Mouse (Mus musculus) hindbrain, embryonic 14.5 days (tissue): ENCODE results near the gene Eif4a3. TPM values are rescaled to one million over a fixed set of nuclear protein-coding genes. Genes with fewer than 3 reads are reported as not detected.
"Not testable (repeated sequence)": the region's sequence is repeated elsewhere in the genome, so short reads cannot be mapped to it uniquely, and the experiment has no call there.

Experiments
- ATAC-seq: fragments of 200-750 bp; cut with Nextera tagmentation; 2 replicates; pipeline ENCODE4 v1.8.0; 2017; ENCODE audit warnings: moderate number of reproducible peaks, mild to moderate bottlenecking, moderate TSS enrichment, moderate library complexity; ENCODE audit not compliant: low FRiP score
- DNase-seq: peaks from one replicate; pipeline ENCODE4 v3.0.0-alpha.2; 2015; ENCODE audit warnings: low spot score
- H3K27ac ChIP-seq: fragments of 300-500 bp; sonication (generic); 2 replicates; pipeline ENCODE4 v1.5.1; 2014; ENCODE audit warnings: mild to moderate bottlenecking, moderate library complexity
- H3K27me3 ChIP-seq: fragments of 300-500 bp; sonication (generic); 2 replicates; pipeline ENCODE4 v1.6.1; 2014; ENCODE audit warnings: mild to moderate bottlenecking, low read length, mixed read lengths; ENCODE audit not compliant: control insufficient read depth, insufficient read depth
- H3K36me3 ChIP-seq: fragments of 300-500 bp; sonication (generic); replicated peaks from 2 replicates; pipeline ENCODE4 v1.6.1; 2014; ENCODE audit not compliant: control insufficient read depth, insufficient read depth
- H3K4me1 ChIP-seq: fragments of 300-500 bp; sonication (generic); replicated peaks from 2 replicates; pipeline ENCODE4 v1.6.1; 2014; ENCODE audit warnings: antibody characterized with exemption, low read length, mixed read lengths; ENCODE audit not compliant: control insufficient read depth, insufficient read depth
- H3K4me2 ChIP-seq: fragments of 300-500 bp; sonication (generic); replicated peaks from 2 replicates; pipeline ENCODE4 v1.6.1; 2014; ENCODE audit warnings: mild to moderate bottlenecking, moderate library complexity
- H3K4me3 ChIP-seq: fragments of 300-500 bp; sonication (generic); replicated peaks from 2 replicates; pipeline ENCODE4 v1.5.1; 2014; ENCODE audit warnings: mild to moderate bottlenecking, low read length
- H3K9ac ChIP-seq: fragments of 300-500 bp; sonication (generic); 2 replicates; pipeline ENCODE4 v1.6.1; 2014
- H3K9me3 ChIP-seq: fragments of 300-500 bp; sonication (generic); 2 replicates; pipeline ENCODE4 v1.6.1; 2016; ENCODE audit warnings: low read length; ENCODE audit not compliant: control insufficient read depth
- WGBS: fragments of 180-500 bp; shearing (Covaris S2); extraction: QIAGEN DNeasy Blood & Tissue Kit; methylation state at CpG from one replicate; pipeline ENCODE4 v1.1.7; 2014; 5-methylcytosine and 5-hydroxymethylcytosine counted together
- polyA plus RNA-seq: library from polyadenylated mRNA; unstranded; fragments of >200 nt; fragmentation: Nextera tagmentation; extraction: Ambion mirVana; gene quantifications from 2 replicates; pipeline ENCODE4 v1.2.1, GENCODE M21; 2014

Eif4a3 gene
- polyA plus RNA-seq, 1 experiment from 2014 or later, result 243 TPM

- no peak for DNase-seq
- H3K4me2 ChIP-seq, result peak overlapping the region; percentile 74; the same call in 1 of the 2 replicates
- H3K4me1 ChIP-seq, result peaks cover 10% of the 10 kb centered on the region
- 39% methylated on average over 2 of the region's 2 CpGs for WGBS
- H3K9ac ChIP-seq, result 0 out of 2 replicates have a peak overlapping the region, but pooled peaks have one; percentile 87
- H3K4me3 ChIP-seq, result peak overlapping the region; percentile 68; the same call in 1 of the 2 replicates
- H3K36me3 ChIP-seq, result peaks cover 23% of the 10 kb centered on the region
- H3K27me3 ChIP-seq, result no peaks in the 10 kb centered on the region
- no peaks in the 10 kb centered on the region for H3K9me3 ChIP-seq
- H3K27ac ChIP-seq, result no peak overlapping the region
- ATAC-seq, result no peak
Measured at GRCm38 (mm10) chr11:119300986-119301385, 1.1 kb upstream of the Eif4a3 start.

DNA sequence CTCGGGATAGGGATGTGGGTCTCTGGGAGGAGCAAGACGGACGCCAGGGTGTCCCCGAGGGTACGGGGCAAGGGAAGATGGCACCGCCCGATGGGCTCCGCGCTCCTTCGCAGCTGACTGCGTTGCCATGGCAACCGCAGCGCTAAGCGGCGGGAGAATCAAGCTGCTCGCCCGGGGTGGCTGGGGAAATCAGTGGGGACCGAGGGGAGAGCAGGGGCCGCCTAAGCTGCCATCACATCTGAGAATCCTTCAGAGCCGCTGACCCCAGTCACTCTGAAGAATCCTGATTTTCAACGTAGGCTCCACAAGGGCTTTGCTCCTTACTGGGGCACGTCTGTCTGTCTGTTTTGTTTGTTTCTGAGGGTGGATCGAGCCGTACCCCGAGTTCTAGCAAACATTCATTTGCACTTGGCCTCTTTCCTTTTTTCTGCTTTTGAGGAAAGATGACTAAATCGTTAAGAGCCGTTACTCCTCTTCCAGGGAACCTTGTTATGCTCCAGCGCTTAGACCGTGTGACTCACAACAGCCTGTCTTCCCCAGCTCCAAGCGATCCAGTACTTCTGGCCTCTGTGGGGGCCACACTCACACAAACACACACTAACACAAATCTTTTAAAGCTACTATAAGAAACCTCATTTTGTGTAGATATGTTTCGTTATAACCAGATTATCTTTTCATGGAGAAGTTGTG lies 502 bp upstream of the Eif4a3 start:
- no peak for ATAC-seq
- Histone ChIP-seq H3K36me3 (peaks cover 29% of the 10 kb centered on the region), H3K27me3 (no peaks in the 10 kb centered on the region), H3K4me1 (peaks cover 10% of the 10 kb centered on the region), H3K9ac (peak overlapping the region; percentile 87), H3K4me2 (peak overlapping the region; percentile 74), H3K4me3 (peak overlapping the region; percentile 68), H3K9me3 (no peaks in the 10 kb centered on the region), H3K27ac (peak overlapping the region; percentile 94)
- WGBS, result 1% methylated on average over 31 of the region's 31 CpGs
- peak; percentile 32 for DNase-seq

DNA sequence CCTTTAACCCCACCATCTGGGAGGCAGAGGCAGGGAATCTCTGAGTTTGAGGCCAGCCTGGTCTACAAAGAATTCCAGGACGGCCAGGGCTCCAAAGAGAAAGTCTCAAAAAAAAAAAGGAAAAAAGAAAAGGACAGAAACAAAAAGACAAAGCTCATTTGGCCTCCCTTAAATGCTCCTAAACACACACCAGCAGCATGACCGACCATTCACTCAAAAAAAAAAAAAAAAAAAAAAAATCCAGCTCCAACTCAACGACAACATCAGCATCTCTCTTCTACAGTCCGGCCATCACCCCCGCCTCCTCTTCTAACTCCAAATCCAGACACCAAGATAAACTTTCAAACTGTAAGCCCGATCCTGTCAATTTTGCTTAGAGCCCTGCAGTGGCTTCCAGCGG lies 972 bp downstream of the Eif4a3 start:
- no peaks in the 10 kb centered on the region for H3K9me3 ChIP-seq
- no peaks in the 10 kb centered on the region for H3K27me3 ChIP-seq
- peaks cover 44% of the 10 kb centered on the region for H3K36me3 ChIP-seq
- H3K4me3 ChIP-seq, result peak overlapping the region; percentile 68
- peak overlapping the region; percentile 87 for H3K9ac ChIP-seq
- H3K27ac ChIP-seq, result no peak overlapping the region
- H3K4me1 ChIP-seq, result peaks cover 10% of the 10 kb centered on the region
- 20% methylated on average over 7 of the region's 7 CpGs for WGBS
- peak overlapping the region; percentile 71 for H3K4me2 ChIP-seq
- no peak for ATAC-seq
- no peak for DNase-seq

DNA sequence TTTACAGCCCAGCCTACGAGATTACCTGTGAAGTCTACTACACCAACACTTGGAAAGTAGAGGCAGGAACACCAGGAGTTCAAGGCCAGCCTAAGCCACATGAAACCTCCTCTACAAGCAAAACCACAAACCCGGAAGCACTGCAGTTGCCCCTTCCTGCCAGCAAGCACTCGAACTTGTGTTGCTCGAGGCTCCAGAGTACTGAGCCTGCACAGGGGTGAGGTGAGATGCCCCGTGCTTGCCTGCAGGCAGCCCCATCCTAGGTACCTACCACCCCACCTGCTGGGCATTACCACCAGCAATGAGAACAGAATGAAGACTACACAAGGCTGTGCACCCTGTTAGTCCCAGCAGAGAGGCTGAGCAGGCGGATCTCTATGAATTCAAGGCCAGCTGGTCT lies 1.9 kb downstream of the Eif4a3 start:
- Histone ChIP-seq H3K4me3 (no peak overlapping the region), H3K9ac (no peak overlapping the region), H3K27ac (no peak overlapping the region), H3K4me2 (peak overlapping the region; percentile 71; the same call in 1 of the 2 replicates), H3K36me3 (peaks cover 53% of the 10 kb centered on the region), H3K4me1 (peaks cover 10% of the 10 kb centered on the region), H3K9me3 (no peaks in the 10 kb centered on the region), H3K27me3 (no peaks in the 10 kb centered on the region)
- WGBS, result 89% methylated on average over 6 of the region's 6 CpGs
- ATAC-seq (no peak), DNase-seq (no peak)

- H3K36me3 ChIP-seq, result peaks cover 99% of the 10 kb centered on the region
- not testable (repeated sequence) for DNase-seq, ATAC-seq, H3K27me3 ChIP-seq, H3K9me3 ChIP-seq, H3K9ac ChIP-seq, H3K4me1 ChIP-seq, H3K4me2 ChIP-seq, H3K27ac ChIP-seq, H3K4me3 ChIP-seq
- 94% methylated on average over 8 of the region's 8 CpGs for WGBS
Measured at GRCm38 (mm10) chr11:119292861-119293260, 7.0 kb downstream of the Eif4a3 start.

GRCm38 (mm10) chr11:119287207-119287992 lies 12.5 kb downstream of the Eif4a3 start:
- no peak for DNase-seq
- H3K9me3 ChIP-seq, result no peaks in the 10 kb centered on the region
- no peaks in the 10 kb centered on the region for H3K4me1 ChIP-seq
- WGBS, result 91% methylated on average over 20 of the region's 20 CpGs
- no peaks in the 10 kb centered on the region for H3K27me3 ChIP-seq
- no peak overlapping the region for H3K9ac ChIP-seq
- ATAC-seq, result no peak
- H3K27ac ChIP-seq, result no peak overlapping the region
- peaks cover 97% of the 10 kb centered on the region for H3K36me3 ChIP-seq
- no peak overlapping the region for H3K4me2 ChIP-seq
- H3K4me3 ChIP-seq, result no peak overlapping the region

- no peak for DNase-seq
- no peak for ATAC-seq
Measured at GRCm38 (mm10) chr11:119285791-119286527, 13.9 kb downstream of the Eif4a3 start.

GRCm38 (mm10) chr11:119281030-119281429 lies 18.9 kb downstream of the Eif4a3 start:
- DNase-seq (no peak), ATAC-seq (no peak)
- Histone ChIP-seq H3K4me1 (no peaks in the 10 kb centered on the region), H3K9me3 (no peaks in the 10 kb centered on the region), H3K4me2 (no peak overlapping the region), H3K27me3 (no peaks in the 10 kb centered on the region), H3K4me3 (no peak overlapping the region), H3K9ac (no peak overlapping the region), H3K27ac (no peak overlapping the region), H3K36me3 (peaks cover 91% of the 10 kb centered on the region)
- 91% methylated on average over 15 of the region's 15 CpGs for WGBS

More at GRCm38 (mm10) chr11:119285791-119286527, 13.9 kb downstream of the Eif4a3 start:
- H3K4me2 ChIP-seq, result no peak overlapping the region
- H3K27ac ChIP-seq, result no peak overlapping the region
- no peak overlapping the region for H3K4me3 ChIP-seq
- H3K36me3 ChIP-seq, result peaks cover 93% of the 10 kb centered on the region
- H3K9ac ChIP-seq, result no peak overlapping the region
- H3K9me3 ChIP-seq, result no peaks in the 10 kb centered on the region
- H3K27me3 ChIP-seq, result no peaks in the 10 kb centered on the region
- no peaks in the 10 kb centered on the region for H3K4me1 ChIP-seq
- 73% methylated on average over 9 of the region's 9 CpGs for WGBS
